Mouse (Mus musculus) midbrain, embryonic 10.5 days (tissue): Measurements from ENCODE around the gene Bbs5. TPM values are rescaled to one million over a fixed set of nuclear protein-coding genes. Genes with fewer than 3 reads are reported as not detected.
"Not testable (repeated sequence)": the region's sequence is repeated elsewhere in the genome, so short reads cannot be mapped to it uniquely, and the experiment has no call there.

Experiments used
- DNase-seq: peaks from one replicate; pipeline ENCODE4 v3.0.0-alpha.2; 2017; ENCODE audit warnings: low spot score
- H3K27ac ChIP-seq: fragments of 300-500 bp; sonication (generic); replicated peaks from 2 replicates; pipeline ENCODE4 v1.5.1; 2016; ENCODE audit warnings: mild to moderate bottlenecking
- H3K27me3 ChIP-seq: fragments of 300-500 bp; sonication (generic); 2 replicates; pipeline ENCODE4 v1.6.1; 2016; ENCODE audit warnings: low read depth, mild to moderate bottlenecking; ENCODE audit not compliant: poor library complexity, severe bottlenecking
- H3K36me3 ChIP-seq: fragments of 300-500 bp; sonication (generic); 2 replicates; pipeline ENCODE4 v1.6.1; 2016; ENCODE audit warnings: mild to moderate bottlenecking, moderate library complexity
- H3K4me1 ChIP-seq: fragments of 300-500 bp; sonication (generic); 2 replicates; pipeline ENCODE4 v1.6.1; 2016
- H3K4me3 ChIP-seq: fragments of 300-500 bp; sonication (generic); 2 replicates; pipeline ENCODE4 v1.5.1; 2016; ENCODE audit warnings: mild to moderate bottlenecking, moderate library complexity
- H3K9me3 ChIP-seq: fragments of 300-500 bp; sonication (generic); replicated peaks from 2 replicates; pipeline ENCODE4 v1.6.1; 2016; ENCODE audit warnings: mild to moderate bottlenecking
- WGBS: fragments of 180-500 bp; shearing (Covaris S2); methylation state at CpG from one replicate; pipeline ENCODE4 v1.1.7; 2016; 5-methylcytosine and 5-hydroxymethylcytosine counted together
- polyA plus RNA-seq: library from polyadenylated mRNA; unstranded; fragments of >200 nt; fragmentation: Nextera tagmentation; extraction: Ambion mirVana; gene quantifications from 2 replicates; pipeline ENCODE4 v1.2.1, GENCODE M21; 2016

The Bbs5 gene
- polyA plus RNA-seq, 1 experiment from 2014 or later = 14.6 TPM

- DNase-seq = no peak
- no peak overlapping the region for H3K27ac ChIP-seq
- peaks cover 16% of the 10 kb centered on the region for H3K4me1 ChIP-seq
- H3K9me3 ChIP-seq = no peaks in the 10 kb centered on the region
- H3K27me3 ChIP-seq = peaks cover 25% of the 10 kb centered on the region
- WGBS = 63% methylated on average over 2 of the region's 2 CpGs
- peaks cover 5% of the 10 kb centered on the region for H3K36me3 ChIP-seq
- H3K4me3 ChIP-seq = no peak overlapping the region
Measured at GRCm38 (mm10) chr2:69676713-69677112, 29.7 kb downstream of the Bbs5 start.

- peaks cover 15% of the 10 kb centered on the region for H3K4me1 ChIP-seq
- H3K4me3 ChIP-seq, H3K36me3 ChIP-seq, H3K9me3 ChIP-seq, DNase-seq, H3K27ac ChIP-seq: not testable (repeated sequence)
- 88% methylated on average over 2 of the region's 2 CpGs for WGBS
- peaks cover 29% of the 10 kb centered on the region for H3K27me3 ChIP-seq
Measured at GRCm38 (mm10) chr2:69677215-69677614, 30.2 kb downstream of the Bbs5 start.

GRCm38 (mm10) chr2:69679990-69680389 lies 33.0 kb downstream of the Bbs5 start:
- Histone ChIP-seq H3K9me3 (no peaks in the 10 kb centered on the region), H3K27ac (no peak overlapping the region), H3K27me3 (peaks cover 43% of the 10 kb centered on the region), H3K36me3 (peaks cover 5% of the 10 kb centered on the region), H3K4me1 (peaks cover 23% of the 10 kb centered on the region), H3K4me3 (no peak overlapping the region)
- 65% methylated on average over 6 of the region's 6 CpGs for WGBS
- DNase-seq = peak; percentile 21

- Histone ChIP-seq H3K4me3 (no peak overlapping the region), H3K4me1 (peaks cover 23% of the 10 kb centered on the region), H3K27me3 (peaks cover 62% of the 10 kb centered on the region), H3K36me3 (peaks cover 22% of the 10 kb centered on the region), H3K27ac (0 out of 2 replicates have a peak overlapping the region, but pooled peaks have one; percentile 64), H3K9me3 (no peaks in the 10 kb centered on the region)
- no peak for DNase-seq
- WGBS = 83% methylated on average over 4 of the region's 4 CpGs
Measured at GRCm38 (mm10) chr2:69681931-69682330, 35.0 kb downstream of the Bbs5 start.

GRCm38 (mm10) chr2:69683036-69683805 lies 36.2 kb downstream of the Bbs5 start:
- H3K9me3 ChIP-seq = no peaks in the 10 kb centered on the region
- H3K4me1 ChIP-seq = peaks cover 23% of the 10 kb centered on the region
- H3K4me3 ChIP-seq = peak overlapping the region; percentile 22
- 27% methylated on average over 13 of the region's 13 CpGs for WGBS
- DNase-seq = peak; percentile 63
- H3K36me3 ChIP-seq = peaks cover 34% of the 10 kb centered on the region
- H3K27ac ChIP-seq = peak overlapping the region; percentile 64
- H3K27me3 ChIP-seq = peaks cover 75% of the 10 kb centered on the region

GRCm38 (mm10) chr2:69684488-69684887 lies 37.5 kb downstream of the Bbs5 start:
- Histone ChIP-seq H3K4me3 (no peak overlapping the region), H3K27me3 (peaks cover 71% of the 10 kb centered on the region), H3K4me1 (peaks cover 23% of the 10 kb centered on the region), H3K9me3 (no peaks in the 10 kb centered on the region), H3K36me3 (peaks cover 47% of the 10 kb centered on the region), H3K27ac (0 out of 2 replicates have a peak overlapping the region, but pooled peaks have one; percentile 17)
- 95% methylated on average over 3 of the region's 3 CpGs for WGBS
- no peak for DNase-seq

GRCm38 (mm10) chr2:69690214-69690613 lies 43.2 kb downstream of the Bbs5 start:
- no peak for DNase-seq
- WGBS = 92% methylated on average over 3 of the region's 3 CpGs

GRCm38 (mm10) chr2:69690843-69691242 lies 43.9 kb downstream of the Bbs5 start:
- Histone ChIP-seq H3K27me3 (peaks cover 24% of the 10 kb centered on the region), H3K27ac (no peak overlapping the region), H3K36me3 (peaks cover 92% of the 10 kb centered on the region), H3K9me3 (no peaks in the 10 kb centered on the region), H3K4me3 (no peak overlapping the region), H3K4me1 (no peaks in the 10 kb centered on the region)
- no peak for DNase-seq
- WGBS = 92% methylated on average over 6 of the region's 6 CpGs

More at GRCm38 (mm10) chr2:69690214-69690613, 43.2 kb downstream of the Bbs5 start:
- H3K9me3 ChIP-seq = no peaks in the 10 kb centered on the region
- H3K27me3 ChIP-seq = peaks cover 30% of the 10 kb centered on the region
- H3K27ac ChIP-seq = no peak overlapping the region
- no peak overlapping the region for H3K4me3 ChIP-seq
- no peaks in the 10 kb centered on the region for H3K4me1 ChIP-seq
- peaks cover 95% of the 10 kb centered on the region for H3K36me3 ChIP-seq

DNA sequence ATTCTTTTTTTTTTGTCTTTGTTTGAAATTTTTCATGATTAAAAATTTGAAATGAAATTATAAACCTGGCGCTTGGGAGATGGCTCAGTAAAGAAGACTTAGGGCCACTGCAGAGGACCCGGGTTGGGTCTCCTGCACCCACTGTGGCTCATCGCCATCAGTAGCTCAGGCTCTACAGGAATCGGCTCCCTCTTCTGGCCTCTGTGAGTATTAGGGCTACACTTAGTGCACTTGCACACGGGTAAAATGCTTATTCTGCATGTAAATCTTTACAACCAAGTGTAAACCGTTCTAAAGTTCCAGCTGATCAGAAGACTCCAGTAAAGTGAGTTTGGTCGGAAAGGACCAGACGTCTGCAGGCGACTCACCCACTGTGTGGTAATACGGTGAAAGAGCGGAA lies 46.5 kb downstream of the Bbs5 start:
- no peaks in the 10 kb centered on the region for H3K4me1 ChIP-seq
- no peaks in the 10 kb centered on the region; the same call in 1 of the 2 replicates for H3K27me3 ChIP-seq
- WGBS = 94% methylated on average over 11 of the region's 11 CpGs
- H3K36me3 ChIP-seq = peaks cover 84% of the 10 kb centered on the region
- H3K27ac ChIP-seq = no peak overlapping the region
- H3K4me3 ChIP-seq = no peak overlapping the region
- DNase-seq = no peak
- no peaks in the 10 kb centered on the region for H3K9me3 ChIP-seq

GRCm38 (mm10) chr2:69700446-69700845 lies 53.5 kb downstream of the Bbs5 start:
- Histone ChIP-seq H3K4me3 (no peak overlapping the region), H3K36me3 (peaks cover 78% of the 10 kb centered on the region), H3K27ac (no peak overlapping the region), H3K9me3 (no peaks in the 10 kb centered on the region), H3K27me3 (no peaks in the 10 kb centered on the region), H3K4me1 (no peaks in the 10 kb centered on the region)
- 94% methylated on average over 8 of the region's 8 CpGs for WGBS
- DNase-seq = no peak

GRCm38 (mm10) chr2:69712171-69712570 lies 65.2 kb downstream of the Bbs5 start:
- Histone ChIP-seq H3K4me1 (peaks cover 10% of the 10 kb centered on the region), H3K27me3 (no peaks in the 10 kb centered on the region), H3K4me3 (no peak overlapping the region), H3K9me3 (no peaks in the 10 kb centered on the region), H3K36me3 (peaks cover 21% of the 10 kb centered on the region), H3K27ac (no peak overlapping the region)
- DNase-seq = no peak
- WGBS = 94% methylated on average over 14 of the region's 14 CpGs

GRCm38 (mm10) chr2:69712981-69713625 lies 66.1 kb downstream of the Bbs5 start, which contains the start of gene Fastkd1:
TSS of gene Fastkd1 (minus strand) at chr2:69713516.
- WGBS = under 1% methylated on average over 39 of the region's 39 CpGs
- H3K27ac ChIP-seq = peak within 1 kb of the TSS; percentile 86
- peaks cover 10% of the 10 kb centered on the region for H3K4me1 ChIP-seq

GRCm38 (mm10) chr2:69713626-69714014 lies 66.6 kb downstream of the Bbs5 start:
- 31% methylated on average over 4 of the region's 4 CpGs for WGBS
- H3K9me3 ChIP-seq = no peaks in the 10 kb centered on the region
- H3K27me3 ChIP-seq = no peaks in the 10 kb centered on the region
- peak overlapping the region; percentile 88 for H3K4me3 ChIP-seq
- no peak for DNase-seq
- peaks cover 10% of the 10 kb centered on the region for H3K4me1 ChIP-seq
- H3K36me3 ChIP-seq = peaks cover 11% of the 10 kb centered on the region
- peak overlapping the region; percentile 86 for H3K27ac ChIP-seq

More at GRCm38 (mm10) chr2:69712981-69713625, 66.1 kb downstream of the Bbs5 start, which contains the start of gene Fastkd1:
- Histone ChIP-seq H3K36me3 (peaks cover 14% of the 10 kb centered on the region), H3K9me3 (no peaks in the 10 kb centered on the region), H3K4me3 (peak within 1 kb of the TSS; percentile 88), H3K27me3 (no peaks in the 10 kb centered on the region)
- peak; percentile 86 for DNase-seq
